Mouse (Mus musculus): ENCODE results near the gene Cemip2. TPM values are rescaled to one million over a fixed set of nuclear protein-coding genes. Genes with fewer than 3 reads are reported as not detected.

Cemip2 gene
- total RNA-seq, 2 experiments from 2014 or later: 13.7 to 14.1 TPM

GRCm38 (mm10) chr19:21898015-21898939, 120.1 kb downstream of the Cemip2 start:
- DNase-seq (ENCODE audit: low spot score): no peak
- intact Hi-C loops (cut with DNase I): loop anchor here (5.0 kb wide), 1 partner anchor 44 kb away; no protein-coding TSS in a partner anchor

Other genes starting within 250 kb of the Cemip2 start
- gene 1110059E24Rik, start 125.4 kb upstream of the Cemip2 start, total RNA-seq (2021): 10 to 100 TPM; 13.2 to 14.6 TPM
- gene Abhd17b, start 125.2 kb upstream of the Cemip2 start, total RNA-seq (2021): 10 to 100 TPM; 13.5 to 13.7 TPM

Measured in heart, postnatal 25 days (tissue).